17 mouse cellular contexts compared by ENCODE assay signal in genomic region chr3:65172964-65173363, GRCm38 (mm10).
"Had no signal": no experiment of that assay in that cellular context is flagged by ENCODE, and none has a peak within 500 bp of the region (broad histone marks: within the 10 kb centered on the region; RNA-seq: fewer than 3 reads in every experiment).

No protein-coding gene starts in this region.

- H3K9ac ChIP-seq: liver, embryonic 15.5 days; neural tube, embryonic 13.5 days; stomach, embryonic 15.5 days had no signal

- H3K4me3 ChIP-seq: left cerebral cortex, adult 2 months; limb, embryonic 10.5 days; liver, embryonic 15.5 days; midbrain, embryonic 10.5 days; myocyte; neural tube, embryonic 13.5 days; stomach, embryonic 15.5 days had no signal

- H3K4me1 ChIP-seq: liver, embryonic 15.5 days; midbrain, embryonic 10.5 days; neural tube, embryonic 13.5 days; stomach, embryonic 15.5 days had no signal

- H3K36me3 ChIP-seq: limb, embryonic 10.5 days; liver, embryonic 15.5 days; midbrain, embryonic 10.5 days; neural tube, embryonic 13.5 days; stomach, embryonic 15.5 days had no signal

- H3K27me3 ChIP-seq: liver, embryonic 15.5 days; neural tube, embryonic 13.5 days; stomach, embryonic 15.5 days had no signal

- H3K27ac ChIP-seq: left cerebral cortex, adult 2 months; limb, embryonic 10.5 days; liver, embryonic 15.5 days; midbrain, embryonic 10.5 days; neural tube, embryonic 13.5 days; stomach, embryonic 15.5 days had no signal

- H3K9me3 ChIP-seq: limb, embryonic 10.5 days; liver, embryonic 15.5 days; midbrain, embryonic 10.5 days; neural tube, embryonic 13.5 days; stomach, embryonic 15.5 days had no signal

- H3K4me2 ChIP-seq: liver, embryonic 11.5 days; liver, embryonic 15.5 days; neural tube, embryonic 13.5 days; stomach, embryonic 15.5 days had no signal

- ATAC-seq: lung, postnatal 0 days had no signal

- DNase-seq: kidney, adult 18-20 months; kidney, postnatal 10 days; kidney, postnatal 4 days; lung, adult 2 months; lung, postnatal 36 days; right cerebral cortex, postnatal 14 days; thymus, adult 2 months; thymus, postnatal 25 days had no signal
